Mouse (Mus musculus): ENCODE measurements around the gene Cadps. TPM values are rescaled to one million over a fixed set of nuclear protein-coding genes. Genes with fewer than 3 reads are reported as not detected.

The Cadps gene
- polyA plus RNA-seq, 1 experiment from 2014 or later, result 7.8 TPM

DNA sequence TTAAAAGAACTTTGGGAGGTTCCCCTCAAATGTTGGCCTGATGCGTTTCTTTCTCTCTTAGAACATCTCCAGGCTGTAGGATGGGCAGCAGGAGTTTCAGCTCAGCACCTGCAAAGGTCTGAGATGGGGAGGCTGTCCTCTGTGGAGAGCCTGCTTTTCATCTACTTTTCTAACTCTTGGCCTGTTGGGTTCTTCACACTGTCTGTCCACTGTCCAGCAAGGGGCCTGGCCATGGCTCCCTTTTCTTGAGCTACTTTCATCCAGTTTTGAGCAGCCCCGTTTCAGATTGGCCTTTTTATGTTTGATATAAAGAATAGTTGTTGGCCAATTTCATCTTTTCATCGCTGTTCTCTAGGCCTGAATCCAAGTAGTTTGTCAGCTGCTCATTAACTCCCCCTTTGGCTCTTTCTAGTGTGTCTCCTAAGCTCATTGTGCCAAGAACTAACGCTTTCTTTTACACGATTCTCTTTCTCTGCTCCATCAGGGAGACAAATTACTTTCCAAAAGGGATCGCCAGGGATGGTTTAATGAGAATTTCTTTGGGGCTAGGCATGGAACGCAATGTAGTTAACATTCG is 485.4 kb downstream of the Cadps start:
- Histone ChIP-seq H3K27ac (no peak overlapping the region), H3K27me3 (ENCODE audit: insufficient read depth, poor library complexity, severe bottlenecking) (peaks cover 100% of the 10 kb centered on the region), H3K4me3 (no peak overlapping the region), H3K4me1 (replicated peaks) (peaks cover 9% of the 10 kb centered on the region), H3K36me3 (no peaks in the 10 kb centered on the region), H3K9me3 (no peaks in the 10 kb centered on the region)
- 4% methylated on average over 8 of the region's 8 CpGs for WGBS
- DNase-seq (ENCODE audit: low spot score), result no peak

DNA sequence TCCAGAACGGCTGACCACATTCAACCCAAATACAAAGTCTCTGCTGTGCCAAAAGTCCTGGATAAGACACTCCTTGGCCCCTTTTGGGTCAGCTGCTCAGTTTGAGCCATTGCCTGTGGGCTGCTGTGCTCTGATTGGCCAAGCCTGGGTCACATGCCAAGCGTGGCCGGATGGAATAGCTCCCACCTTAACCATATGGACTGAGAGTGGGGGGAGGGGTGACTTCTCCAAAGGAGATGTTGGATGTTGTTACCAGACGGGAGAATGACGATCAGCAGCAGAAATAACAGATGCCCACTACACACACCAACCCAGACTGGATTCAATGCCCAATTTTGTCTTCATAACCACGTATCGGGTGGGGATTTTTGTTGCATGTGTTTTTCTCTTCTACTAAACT is 488.0 kb downstream of the Cadps start:
- DNase-seq (ENCODE audit: low spot score), result no peak
- WGBS, result 51% methylated on average over 7 of the region's 7 CpGs
- Histone ChIP-seq H3K4me1 (replicated peaks) (0 out of 2 replicates have a peak, but pooled peaks cover 2% of the 10 kb centered on the region), H3K36me3 (no peaks in the 10 kb centered on the region), H3K27ac (no peak overlapping the region), H3K27me3 (ENCODE audit: insufficient read depth, poor library complexity, severe bottlenecking) (peaks cover 95% of the 10 kb centered on the region), H3K4me3 (no peak overlapping the region), H3K9me3 (no peaks in the 10 kb centered on the region)

DNA sequence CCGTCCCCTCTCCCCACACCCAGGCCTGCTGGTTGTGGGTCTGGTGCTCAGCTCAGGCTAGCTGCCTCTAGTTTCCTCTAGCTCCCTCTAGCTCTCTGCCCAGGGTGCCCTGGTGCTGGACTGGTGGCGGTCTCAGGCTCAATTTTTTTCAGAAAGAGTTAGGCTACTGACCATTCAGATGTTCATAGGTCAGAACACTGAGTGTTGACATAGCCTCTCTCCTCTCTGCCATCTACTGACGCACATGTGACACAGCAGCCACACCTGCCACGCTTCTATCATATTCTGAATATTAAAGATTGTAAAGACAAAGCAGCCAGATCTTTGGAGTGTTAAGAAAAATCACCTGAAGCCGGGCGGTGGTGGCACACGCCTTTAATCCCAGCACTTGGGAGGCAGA is 489.3 kb downstream of the Cadps start:
- no peaks in the 10 kb centered on the region for H3K36me3 ChIP-seq
- H3K9me3 ChIP-seq, result no peaks in the 10 kb centered on the region
- DNase-seq (ENCODE audit: low spot score), result no peak
- 81% methylated on average over 7 of the region's 7 CpGs for whole genome bisulfite sequencing
- H3K4me3 ChIP-seq, result no peak overlapping the region
- H3K27me3 ChIP-seq (ENCODE audit: insufficient read depth, poor library complexity, severe bottlenecking), result peaks cover 85% of the 10 kb centered on the region
- H3K27ac ChIP-seq, result no peak overlapping the region
- H3K4me1 ChIP-seq (replicated peaks), result 0 out of 2 replicates have a peak, but pooled peaks cover 2% of the 10 kb centered on the region

Data from hindbrain, embryonic 10.5 days (tissue).